Mouse (Mus musculus) neural tube, embryonic 12.5 days (tissue): ENCODE data around the gene Ccdc30. TPM values are rescaled to one million over a fixed set of nuclear protein-coding genes. Genes with fewer than 3 reads are reported as not detected.

Experiments used
- ATAC-seq: fragments of 200-750 bp; cut with Nextera tagmentation; 2 replicates; pipeline ENCODE4 v1.8.0; 2017; ENCODE audit warnings: low read depth, mild to moderate bottlenecking, moderate TSS enrichment, moderate library complexity; ENCODE audit not compliant: low FRiP score
- H3K27ac ChIP-seq: fragments of 300-500 bp; sonication (generic); 2 replicates; pipeline ENCODE4 v1.5.1; 2016
- H3K27me3 ChIP-seq: fragments of 300-500 bp; sonication (generic); replicated peaks from 2 replicates; pipeline ENCODE4 v1.6.1; 2016; ENCODE audit warnings: mild to moderate bottlenecking
- H3K36me3 ChIP-seq: fragments of 300-500 bp; sonication (generic); 2 replicates; pipeline ENCODE4 v1.6.1; 2016; ENCODE audit warnings: mild to moderate bottlenecking
- H3K4me1 ChIP-seq: fragments of 300-500 bp; sonication (generic); 2 replicates; pipeline ENCODE4 v1.6.1; 2016
- H3K4me2 ChIP-seq: fragments of 300-500 bp; sonication (generic); replicated peaks from 2 replicates; pipeline ENCODE4 v1.6.1; 2016; ENCODE audit warnings: mild to moderate bottlenecking
- H3K4me3 ChIP-seq: fragments of 300-500 bp; sonication (generic); 2 replicates; pipeline ENCODE4 v1.5.1; 2016
- H3K9ac ChIP-seq: fragments of 300-500 bp; sonication (generic); 2 replicates; pipeline ENCODE4 v1.6.1; 2016; ENCODE audit warnings: mild to moderate bottlenecking
- H3K9me3 ChIP-seq: fragments of 300-500 bp; sonication (generic); 2 replicates; pipeline ENCODE4 v1.6.1; 2016; ENCODE audit warnings: mild to moderate bottlenecking
- WGBS: fragments of 180-500 bp; shearing (Covaris S2); methylation state at CpG from one replicate; pipeline ENCODE4 v1.1.7; 2016; 5-methylcytosine and 5-hydroxymethylcytosine counted together
- polyA plus RNA-seq: library from polyadenylated mRNA; unstranded; fragments of >200 nt; fragmentation: Nextera tagmentation; extraction: Ambion mirVana; gene quantifications from 2 replicates; pipeline ENCODE4 v1.2.1, GENCODE M21; 2016

Gene Ccdc30
- polyA plus RNA-seq, 1 experiment from 2014 or later, result 15.1 TPM

GRCm38 (mm10) chr4:119411877-119412650 lies 3.3 kb downstream of the Ccdc30 start:
- no peaks in the 10 kb centered on the region for H3K27me3 ChIP-seq
- H3K4me3 ChIP-seq, result no peak overlapping the region
- peaks cover 13% of the 10 kb centered on the region for H3K4me1 ChIP-seq
- no peak for ATAC-seq
- H3K9ac ChIP-seq, result no peak overlapping the region
- no peaks in the 10 kb centered on the region for H3K9me3 ChIP-seq
- no peak overlapping the region for H3K27ac ChIP-seq
- no peak overlapping the region for H3K4me2 ChIP-seq
- no peaks in the 10 kb centered on the region for H3K36me3 ChIP-seq
- WGBS, result 82% methylated on average over 12 of the region's 12 CpGs

GRCm38 (mm10) chr4:119403431-119403830 lies 11.9 kb downstream of the Ccdc30 start:
- H3K27ac ChIP-seq, result no peak overlapping the region
- no peak for ATAC-seq
- no peak overlapping the region for H3K9ac ChIP-seq
- H3K9me3 ChIP-seq, result peaks cover 14% of the 10 kb centered on the region
- H3K4me1 ChIP-seq, result no peaks in the 10 kb centered on the region
- peaks cover 19% of the 10 kb centered on the region for H3K36me3 ChIP-seq
- H3K27me3 ChIP-seq, result no peaks in the 10 kb centered on the region
- no peak overlapping the region for H3K4me3 ChIP-seq
- no peak overlapping the region for H3K4me2 ChIP-seq
- 50% methylated on average over 2 of the region's 2 CpGs for WGBS

- Histone ChIP-seq H3K4me2 (no peak overlapping the region), H3K9ac (no peak overlapping the region), H3K9me3 (peaks cover 14% of the 10 kb centered on the region), H3K27ac (no peak overlapping the region), H3K4me1 (no peaks in the 10 kb centered on the region), H3K36me3 (peaks cover 23% of the 10 kb centered on the region), H3K27me3 (no peaks in the 10 kb centered on the region), H3K4me3 (no peak overlapping the region)
- 65% methylated on average over 7 of the region's 7 CpGs for WGBS
- no peak for ATAC-seq
These were observed 14.4 kb downstream of the Ccdc30 start for GRCm38 (mm10) chr4:119400896-119401295.

GRCm38 (mm10) chr4:119398751-119399150 lies 16.6 kb downstream of the Ccdc30 start:
- Histone ChIP-seq H3K4me3 (no peak overlapping the region), H3K27me3 (0 out of 2 replicates have a peak, but pooled peaks cover 4% of the 10 kb centered on the region), H3K4me1 (no peaks in the 10 kb centered on the region), H3K36me3 (peaks cover 20% of the 10 kb centered on the region), H3K27ac (no peak overlapping the region), H3K9ac (no peak overlapping the region), H3K4me2 (no peak overlapping the region), H3K9me3 (peaks cover 13% of the 10 kb centered on the region)
- 84% methylated on average over 7 of the region's 7 CpGs for WGBS
- ATAC-seq, result no peak

GRCm38 (mm10) chr4:119390369-119390768 lies 25.0 kb downstream of the Ccdc30 start:
- Histone ChIP-seq H3K36me3 (peaks cover 5% of the 10 kb centered on the region), H3K4me2 (no peak overlapping the region), H3K4me1 (no peaks in the 10 kb centered on the region), H3K27me3 (0 out of 2 replicates have a peak, but pooled peaks cover 4% of the 10 kb centered on the region), H3K9ac (no peak overlapping the region), H3K4me3 (no peak overlapping the region), H3K9me3 (no peaks in the 10 kb centered on the region), H3K27ac (no peak overlapping the region)
- 95% methylated on average over 1 of the region's 1 CpGs for WGBS
- ATAC-seq, result no peak

GRCm38 (mm10) chr4:119389184-119389583 lies 26.1 kb downstream of the Ccdc30 start:
- 56% methylated on average over 3 of the region's 3 CpGs for whole genome bisulfite sequencing
- no peak overlapping the region for H3K4me3 ChIP-seq
- no peak for ATAC-seq

GRCm38 (mm10) chr4:119381471-119382190 lies 33.7 kb downstream of the Ccdc30 start:
- Histone ChIP-seq H3K27ac (no peak overlapping the region), H3K27me3 (no peaks in the 10 kb centered on the region), H3K4me2 (no peak overlapping the region), H3K9ac (no peak overlapping the region), H3K4me3 (no peak overlapping the region), H3K9me3 (no peaks in the 10 kb centered on the region), H3K4me1 (no peaks in the 10 kb centered on the region), H3K36me3 (no peaks in the 10 kb centered on the region)
- no peak for ATAC-seq
- 81% methylated on average over 7 of the region's 7 CpGs for WGBS

More at GRCm38 (mm10) chr4:119389184-119389583, 26.1 kb downstream of the Ccdc30 start:
- Histone ChIP-seq H3K9ac (no peak overlapping the region), H3K36me3 (peaks cover 5% of the 10 kb centered on the region), H3K9me3 (no peaks in the 10 kb centered on the region), H3K27me3 (no peaks in the 10 kb centered on the region), H3K4me1 (no peaks in the 10 kb centered on the region), H3K27ac (no peak overlapping the region), H3K4me2 (no peak overlapping the region)

GRCm38 (mm10) chr4:119369460-119369859 lies 45.9 kb downstream of the Ccdc30 start:
- Histone ChIP-seq H3K4me2 (no peak overlapping the region), H3K27me3 (no peaks in the 10 kb centered on the region), H3K27ac (no peak overlapping the region), H3K9ac (no peak overlapping the region), H3K36me3 (no peaks in the 10 kb centered on the region), H3K9me3 (no peaks in the 10 kb centered on the region), H3K4me1 (no peaks in the 10 kb centered on the region), H3K4me3 (no peak overlapping the region)
- no peak for ATAC-seq
- WGBS, result 87% methylated on average over 6 of the region's 6 CpGs

- no peak overlapping the region for H3K4me3 ChIP-seq
- no peak for ATAC-seq
These were observed 48.4 kb downstream of the Ccdc30 start for GRCm38 (mm10) chr4:119366758-119367526.

GRCm38 (mm10) chr4:119362231-119362630 lies 53.1 kb downstream of the Ccdc30 start:
- no peak overlapping the region for H3K27ac ChIP-seq
- no peaks in the 10 kb centered on the region for H3K27me3 ChIP-seq
- 90% methylated on average over 3 of the region's 3 CpGs for WGBS
- no peak for ATAC-seq
- no peak overlapping the region for H3K4me2 ChIP-seq
- no peaks in the 10 kb centered on the region for H3K36me3 ChIP-seq
- no peak overlapping the region for H3K4me3 ChIP-seq
- H3K9ac ChIP-seq, result no peak overlapping the region
- H3K4me1 ChIP-seq, result no peaks in the 10 kb centered on the region
- H3K9me3 ChIP-seq, result 0 out of 2 replicates have a peak, but pooled peaks cover 3% of the 10 kb centered on the region

More at GRCm38 (mm10) chr4:119366758-119367526, 48.4 kb downstream of the Ccdc30 start:
- H3K4me1 ChIP-seq, result no peaks in the 10 kb centered on the region
- no peaks in the 10 kb centered on the region for H3K27me3 ChIP-seq
- no peaks in the 10 kb centered on the region for H3K36me3 ChIP-seq
- H3K4me2 ChIP-seq, result no peak overlapping the region
- no peaks in the 10 kb centered on the region for H3K9me3 ChIP-seq
- no peak overlapping the region for H3K9ac ChIP-seq
- no peak overlapping the region for H3K27ac ChIP-seq
- 75% methylated on average over 4 of the region's 4 CpGs for WGBS

- H3K9me3 ChIP-seq, result 0 out of 2 replicates have a peak, but pooled peaks cover 3% of the 10 kb centered on the region
- 6% methylated on average over 30 of the region's 30 CpGs for WGBS
- H3K9ac ChIP-seq, result peak overlapping the region; percentile 57
- peak; percentile 65; the same call in 1 of the 2 replicates for ATAC-seq
- H3K27ac ChIP-seq, result no peak overlapping the region
- no peaks in the 10 kb centered on the region for H3K4me1 ChIP-seq
- H3K27me3 ChIP-seq, result no peaks in the 10 kb centered on the region
- no peaks in the 10 kb centered on the region for H3K36me3 ChIP-seq
- peak overlapping the region; percentile 65 for H3K4me2 ChIP-seq
- peak overlapping the region; percentile 31 for H3K4me3 ChIP-seq
These were observed 55.9 kb downstream of the Ccdc30 start for GRCm38 (mm10) chr4:119359196-119359971.
